Mouse (Mus musculus) embryonic facial prominence, embryonic 15.5 days (tissue): ENCODE measurements at regions not wholly inside any gene's neighbourhood (a gene's known extent, or its start where the extent isn't known, plus 50 kb on each side); places are given as distances from the start of the nearest gene placed in this dataset.

Source experiments
- ATAC-seq: fragments of 200-750 bp; cut with Nextera tagmentation; 2 replicates; pipeline ENCODE4 v1.8.0; 2017; ENCODE audit warnings: low read depth, moderate TSS enrichment; ENCODE audit not compliant: insufficient number of reproducible peaks, low FRiP score, low TSS enrichment
- H3K27ac ChIP-seq: fragments of 300-500 bp; sonication (generic); replicated peaks from 2 replicates; pipeline ENCODE4 v1.5.1; 2015; ENCODE audit warnings: mild to moderate bottlenecking, inconsistent platforms
- H3K27me3 ChIP-seq: fragments of 300-500 bp; sonication (generic); 2 replicates; pipeline ENCODE4 v1.6.1; 2015; ENCODE audit warnings: inconsistent platforms
- H3K36me3 ChIP-seq: fragments of 300-500 bp; sonication (generic); 2 replicates; pipeline ENCODE4 v1.6.1; 2015; ENCODE audit warnings: mild to moderate bottlenecking, inconsistent platforms
- H3K4me1 ChIP-seq: fragments of 300-500 bp; sonication (generic); 2 replicates; pipeline ENCODE4 v1.6.1; 2015; ENCODE audit warnings: inconsistent platforms
- H3K4me2 ChIP-seq: fragments of 300-500 bp; sonication (generic); replicated peaks from 2 replicates; pipeline ENCODE4 v1.6.1; 2015; ENCODE audit warnings: mild to moderate bottlenecking, inconsistent platforms
- H3K4me3 ChIP-seq: fragments of 300-500 bp; sonication (generic); replicated peaks from 2 replicates; pipeline ENCODE4 v1.5.1; 2015; ENCODE audit warnings: mild to moderate bottlenecking, inconsistent platforms
- H3K9ac ChIP-seq: fragments of 300-500 bp; sonication (generic); 2 replicates; pipeline ENCODE4 v1.6.1; 2015; ENCODE audit warnings: inconsistent platforms
- H3K9me3 ChIP-seq: fragments of 300-500 bp; sonication (generic); replicated peaks from 2 replicates; pipeline ENCODE4 v1.6.1; 2016; ENCODE audit warnings: inconsistent platforms
- WGBS: fragments of 180-500 bp; shearing (Covaris S2); methylation state at CpG from one replicate; pipeline ENCODE4 v1.1.7; 2015; 5-methylcytosine and 5-hydroxymethylcytosine counted together

- H3K9ac ChIP-seq: no peak overlapping the region
- peak overlapping the region; percentile 71 for H3K27ac ChIP-seq
These were observed 54.8 kb upstream of the Haao start for GRCm38 (mm10) chr17:83902523-83902922.

GRCm38 (mm10) chr17:83902091-83902490, 54.3 kb upstream of the Haao start:
- H3K27ac ChIP-seq: peak overlapping the region; percentile 71
- no peaks in the 10 kb centered on the region for H3K27me3 ChIP-seq
- H3K4me1 ChIP-seq: peaks cover 49% of the 10 kb centered on the region
- WGBS: 38% methylated on average over 6 of the region's 6 CpGs
- no peak overlapping the region for H3K4me2 ChIP-seq
- H3K36me3 ChIP-seq: no peaks in the 10 kb centered on the region
- peak; percentile 55; the same call in 1 of the 2 replicates for ATAC-seq
- no peaks in the 10 kb centered on the region for H3K9me3 ChIP-seq
- no peak overlapping the region for H3K4me3 ChIP-seq
- no peak overlapping the region for H3K9ac ChIP-seq

More at GRCm38 (mm10) chr17:83902523-83902922, 54.8 kb upstream of the Haao start:
- no peaks in the 10 kb centered on the region for H3K36me3 ChIP-seq
- no peaks in the 10 kb centered on the region for H3K9me3 ChIP-seq
- no peak for ATAC-seq
- no peaks in the 10 kb centered on the region for H3K27me3 ChIP-seq
- no peak overlapping the region for H3K4me3 ChIP-seq
- H3K4me2 ChIP-seq: no peak overlapping the region
- 49% methylated on average over 3 of the region's 3 CpGs for WGBS
- peaks cover 45% of the 10 kb centered on the region for H3K4me1 ChIP-seq

GRCm38 (mm10) chr17:83899588-83900152, 51.9 kb upstream of the Haao start:
- 65% methylated on average over 7 of the region's 7 CpGs for WGBS
- Histone ChIP-seq H3K4me3 (no peak overlapping the region), H3K4me1 (peaks cover 70% of the 10 kb centered on the region), H3K9ac (no peak overlapping the region), H3K36me3 (no peaks in the 10 kb centered on the region), H3K27ac (peak overlapping the region; percentile 52), H3K4me2 (no peak overlapping the region), H3K9me3 (no peaks in the 10 kb centered on the region), H3K27me3 (no peaks in the 10 kb centered on the region)
- no peak for ATAC-seq

GRCm38 (mm10) chr17:83898531-83898930, 50.8 kb upstream of the Haao start:
- no peaks in the 10 kb centered on the region for H3K9me3 ChIP-seq
- H3K9ac ChIP-seq: no peak overlapping the region
- ATAC-seq: no peak
- no peaks in the 10 kb centered on the region for H3K36me3 ChIP-seq
- H3K27me3 ChIP-seq: no peaks in the 10 kb centered on the region
- WGBS: 85% methylated on average over 5 of the region's 5 CpGs
- H3K4me2 ChIP-seq: no peak overlapping the region
- H3K4me1 ChIP-seq: peaks cover 66% of the 10 kb centered on the region
- H3K4me3 ChIP-seq: no peak overlapping the region
- H3K27ac ChIP-seq: 0 out of 2 replicates have a peak overlapping the region, but pooled peaks have one; percentile 79
